Mouse (Mus musculus) liver, embryonic 11.5 days (tissue): ENCODE measurements around the gene Arhgef25. TPM values are rescaled to one million over a fixed set of nuclear protein-coding genes. Genes with fewer than 3 reads are reported as not detected.
"Not testable (repeated sequence)": the region's sequence is repeated elsewhere in the genome, so short reads cannot be mapped to it uniquely, and the experiment has no call there.

ENCODE experiments used
- ATAC-seq: fragments of 200-750 bp; cut with Nextera tagmentation; replicated peaks from 2 replicates; pipeline ENCODE4 v1.8.0; 2017; ENCODE audit warnings: moderate number of reproducible peaks, mild to moderate bottlenecking, moderate TSS enrichment, moderate library complexity; ENCODE audit not compliant: low FRiP score
- DNase-seq: peaks from one replicate; pipeline ENCODE4 v3.0.0-alpha.2; 2017; ENCODE audit warnings: low spot score
- H3K27ac ChIP-seq: fragments of 300-500 bp; sonication (generic); 2 replicates; pipeline ENCODE4 v1.5.1; 2014; ENCODE audit warnings: mild to moderate bottlenecking, low read depth, low read length, control low read depth
- H3K27me3 ChIP-seq: fragments of 300-500 bp; sonication (generic); replicated peaks from 2 replicates; pipeline ENCODE4 v1.6.1; 2014; ENCODE audit warnings: low read length, mixed read lengths; ENCODE audit not compliant: control insufficient read depth, insufficient read depth
- H3K36me3 ChIP-seq: fragments of 300-500 bp; sonication (generic); 2 replicates; pipeline ENCODE4 v1.6.1; 2014; ENCODE audit warnings: mild to moderate bottlenecking, low read length, moderate library complexity, mixed read lengths; ENCODE audit not compliant: control insufficient read depth, insufficient read depth
- H3K4me1 ChIP-seq: fragments of 300-500 bp; sonication (generic); replicated peaks from 2 replicates; pipeline ENCODE4 v1.6.1; 2014; ENCODE audit warnings: low read length, mixed read lengths; ENCODE audit not compliant: control insufficient read depth, insufficient read depth
- H3K4me2 ChIP-seq: fragments of 300-500 bp; sonication (generic); 2 replicates; pipeline ENCODE4 v1.6.1; 2014; ENCODE audit warnings: mild to moderate bottlenecking, control low read depth, moderate library complexity
- H3K4me3 ChIP-seq: fragments of 300-500 bp; sonication (generic); 2 replicates; pipeline ENCODE4 v1.5.1; 2014; ENCODE audit warnings: low read depth, low read length, control low read depth
- H3K9ac ChIP-seq: fragments of 300-500 bp; sonication (generic); 2 replicates; pipeline ENCODE4 v1.6.1; 2014; ENCODE audit warnings: low read depth, low read length, control low read depth
- H3K9me3 ChIP-seq: fragments of 300-500 bp; sonication (generic); 2 replicates; pipeline ENCODE4 v1.6.1; 2016; ENCODE audit warnings: low read length, inconsistent platforms, mixed read lengths; ENCODE audit not compliant: control insufficient read depth
- WGBS: fragments of 180-500 bp; shearing (Covaris S2); extraction: QIAGEN DNeasy Blood & Tissue Kit; methylation state at CpG from one replicate; pipeline ENCODE4 v1.1.7; 2014; 5-methylcytosine and 5-hydroxymethylcytosine counted together
- polyA plus RNA-seq: library from polyadenylated mRNA; unstranded; fragments of >200 nt; fragmentation: Nextera tagmentation; extraction: Ambion mirVana; gene quantifications from 2 replicates; pipeline ENCODE4 v1.2.1, GENCODE M21; 2014

The Arhgef25 gene
- polyA plus RNA-seq, 1 experiment from 2014 or later: 30.2 TPM

GRCm38 (mm10) chr10:127140971-127141370 lies 48.9 kb downstream of the Arhgef25 start:
- Histone ChIP-seq H3K4me2 (no peak overlapping the region), H3K4me3 (no peak overlapping the region), H3K36me3 (no peaks in the 10 kb centered on the region), H3K9me3 (no peaks in the 10 kb centered on the region), H3K9ac (no peak overlapping the region), H3K27ac (no peak overlapping the region), H3K27me3 (no peaks in the 10 kb centered on the region), H3K4me1 (peaks cover 17% of the 10 kb centered on the region)
- ATAC-seq (no peak), DNase-seq (no peak)
- WGBS: 80% methylated on average over 11 of the region's 11 CpGs

GRCm38 (mm10) chr10:127138328-127139141 lies 51.3 kb downstream of the Arhgef25 start:
- H3K4me1 ChIP-seq: peaks cover 23% of the 10 kb centered on the region
- H3K27ac ChIP-seq: no peak overlapping the region
- no peak overlapping the region for H3K9ac ChIP-seq
- ATAC-seq (no peak), DNase-seq (no peak)
- H3K4me3 ChIP-seq: no peak overlapping the region
- H3K36me3 ChIP-seq: no peaks in the 10 kb centered on the region
- H3K9me3 ChIP-seq: no peaks in the 10 kb centered on the region
- WGBS: 76% methylated on average over 18 of the region's 18 CpGs
- no peaks in the 10 kb centered on the region for H3K27me3 ChIP-seq
- H3K4me2 ChIP-seq: no peak overlapping the region

GRCm38 (mm10) chr10:127137896-127138295 lies 52.0 kb downstream of the Arhgef25 start:
- DNase-seq (no peak), ATAC-seq (no peak)
- Histone ChIP-seq H3K27ac (no peak overlapping the region), H3K27me3 (no peaks in the 10 kb centered on the region), H3K4me2 (no peak overlapping the region), H3K9me3 (no peaks in the 10 kb centered on the region), H3K9ac (no peak overlapping the region), H3K36me3 (no peaks in the 10 kb centered on the region), H3K4me3 (no peak overlapping the region), H3K4me1 (peaks cover 23% of the 10 kb centered on the region)
- WGBS: 75% methylated on average over 3 of the region's 3 CpGs

- H3K36me3 ChIP-seq: no peaks in the 10 kb centered on the region
- H3K4me3 ChIP-seq: no peak overlapping the region
- no peak overlapping the region for H3K4me2 ChIP-seq
- no peak overlapping the region for H3K9ac ChIP-seq
- 64% methylated on average over 4 of the region's 4 CpGs for WGBS
- H3K4me1 ChIP-seq: peaks cover 23% of the 10 kb centered on the region
- DNase-seq (no peak), ATAC-seq (no peak)
- H3K27me3 ChIP-seq: no peaks in the 10 kb centered on the region
- H3K9me3 ChIP-seq: no peaks in the 10 kb centered on the region
- H3K27ac ChIP-seq: no peak overlapping the region
Observed at GRCm38 (mm10) chr10:127136510-127136909, 53.4 kb downstream of the Arhgef25 start.

DNA sequence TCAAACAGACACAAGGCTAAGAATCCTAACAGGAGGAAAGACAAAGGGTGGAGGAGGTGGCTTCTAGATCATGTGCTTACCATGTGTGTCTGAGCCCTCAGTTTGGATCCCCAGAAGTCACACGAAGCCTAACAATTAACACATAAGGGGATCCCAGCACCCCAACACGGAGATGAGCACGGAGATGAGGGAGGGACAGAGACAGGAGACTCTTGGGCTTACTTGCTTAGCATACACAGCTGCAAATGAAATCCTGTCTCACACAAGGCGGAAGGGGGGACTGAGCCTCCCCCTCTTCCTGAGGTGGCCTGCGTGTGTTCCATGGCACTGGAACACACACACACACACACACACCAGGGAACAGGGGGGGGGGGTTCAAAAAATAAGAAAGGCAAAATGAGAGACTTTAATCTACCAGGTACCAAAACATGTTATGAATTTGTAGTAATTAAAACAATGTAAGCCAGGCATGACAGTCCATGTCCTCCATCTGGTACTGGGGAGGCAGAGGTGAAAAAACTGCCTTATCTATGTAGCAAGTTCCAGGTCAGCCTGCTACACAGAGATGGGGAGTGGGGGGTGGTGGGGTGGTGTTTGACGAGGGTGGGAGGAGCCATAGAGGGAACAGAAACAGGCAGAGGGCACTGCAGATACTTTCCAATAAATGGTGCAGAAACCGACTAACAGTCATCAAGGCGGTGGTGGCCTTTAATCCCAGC lies 54.6 kb downstream of the Arhgef25 start:
- no peaks in the 10 kb centered on the region for H3K36me3 ChIP-seq
- H3K9me3 ChIP-seq: no peaks in the 10 kb centered on the region
- peak overlapping the region; percentile 44 for H3K9ac ChIP-seq
- no peaks in the 10 kb centered on the region for H3K27me3 ChIP-seq
- H3K4me1 ChIP-seq: peaks cover 23% of the 10 kb centered on the region
- peak; percentile 93 for ATAC-seq
- peak; percentile 59 for DNase-seq
- 33% methylated on average over 8 of the region's 8 CpGs for WGBS
- peak overlapping the region; percentile 46; the same call in 1 of the 2 replicates for H3K4me2 ChIP-seq
- no peak overlapping the region for H3K4me3 ChIP-seq
- H3K27ac ChIP-seq: peak overlapping the region; percentile 73

DNA sequence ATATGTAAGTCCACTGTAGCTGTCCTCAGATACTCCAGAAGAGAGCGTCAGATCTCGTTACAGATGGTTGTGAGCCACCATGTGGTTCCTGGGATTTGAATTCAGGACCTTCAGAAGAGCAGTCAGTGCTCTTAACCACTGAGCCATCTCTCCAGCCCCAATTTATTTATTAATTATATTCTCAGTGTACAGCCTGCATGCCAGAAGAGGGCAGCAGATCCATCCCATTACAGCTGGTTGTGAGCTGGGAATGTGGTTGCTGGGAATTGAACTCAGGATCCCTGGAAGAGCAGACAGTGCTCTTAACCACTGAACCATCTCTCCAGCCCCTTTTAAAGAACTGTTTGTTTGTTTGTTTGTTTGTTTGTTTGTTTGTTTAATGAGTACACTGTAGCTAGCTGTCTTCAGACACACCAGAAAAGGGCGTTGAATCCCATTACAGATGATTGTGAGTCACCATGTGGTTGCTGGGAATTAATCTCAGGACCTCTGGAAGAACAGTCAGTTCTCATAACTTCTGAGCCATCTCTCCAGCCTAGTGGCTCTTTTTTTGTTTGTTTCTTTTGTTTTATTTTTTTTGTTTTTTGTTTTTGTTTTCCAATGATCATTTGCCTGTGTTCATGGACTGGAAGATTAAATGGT lies 55.4 kb downstream of the Arhgef25 start:
- 90% methylated on average over 3 of the region's 3 CpGs for WGBS
- not testable (repeated sequence) for H3K36me3 ChIP-seq, H3K27me3 ChIP-seq, H3K4me3 ChIP-seq, H3K9me3 ChIP-seq, H3K4me2 ChIP-seq, DNase-seq, H3K9ac ChIP-seq, ATAC-seq, H3K27ac ChIP-seq
- H3K4me1 ChIP-seq: peaks cover 23% of the 10 kb centered on the region

Other genes with a start within 250 kb of the Arhgef25 start
- 37.4 and 42.2 TPM in 2 replicates for gene Ctdsp2, start 211.4 kb downstream of the Arhgef25 start, polyA plus RNA-seq
- 0.10 and 0.13 TPM in 2 replicates for gene Avil, start 189.4 kb downstream of the Arhgef25 start, polyA plus RNA-seq
- gene Tsfm, start 159.2 kb downstream of the Arhgef25 start, polyA plus RNA-seq: 110 and 119 TPM in 2 replicates
- 54.1 and 58.1 TPM in 2 replicates for gene Mettl1, start 148.7 kb downstream of the Arhgef25 start, polyA plus RNA-seq
- gene Eef1akmt3, start 148.6 kb downstream of the Arhgef25 start, polyA plus RNA-seq: 0.11 and 0.23 TPM in 2 replicates
- gene Cyp27b1, start 141.8 kb downstream of the Arhgef25 start, polyA plus RNA-seq: not detected in 2 replicates
- 0.38 TPM in 2 replicates for gene March9, start 129.9 kb downstream of the Arhgef25 start, polyA plus RNA-seq
- 1,533 and 1,539 TPM in 2 replicates for gene Cdk4, start 126.5 kb downstream of the Arhgef25 start, polyA plus RNA-seq
- gene Tspan31, start 119.8 kb downstream of the Arhgef25 start, polyA plus RNA-seq: 112 and 121 TPM in 2 replicates
- 2.2 and 2.3 TPM in 2 replicates for gene Agap2, start 114.8 kb downstream of the Arhgef25 start, polyA plus RNA-seq
- 51.2 and 54.7 TPM in 2 replicates for gene Os9, start 69.0 kb downstream of the Arhgef25 start, polyA plus RNA-seq
- 21.6 and 26.3 TPM in 2 replicates for gene B4galnt1, start 24.9 kb downstream of the Arhgef25 start, polyA plus RNA-seq
- 3.6 and 5.2 TPM in 2 replicates for gene Slc26a10, start 9.4 kb downstream of the Arhgef25 start, polyA plus RNA-seq
- 64.0 and 70.8 TPM in 2 replicates for gene Dtx3, start 5.6 kb upstream of the Arhgef25 start, polyA plus RNA-seq
- gene Pip4k2c, start 21.5 kb upstream of the Arhgef25 start, polyA plus RNA-seq: 43.1 and 43.4 TPM in 2 replicates
- gene Kif5a, start 73.3 kb upstream of the Arhgef25 start, polyA plus RNA-seq: 1.3 and 1.4 TPM in 2 replicates
- gene Dctn2, start 76.3 kb upstream of the Arhgef25 start, polyA plus RNA-seq: 135 TPM in 2 replicates
- 14.2 and 19.0 TPM in 2 replicates for gene Mbd6, start 98.9 kb upstream of the Arhgef25 start, polyA plus RNA-seq
- 249 and 257 TPM in 2 replicates for gene Mars, start 121.7 kb upstream of the Arhgef25 start, polyA plus RNA-seq
- gene Arhgap9, start 131.9 kb upstream of the Arhgef25 start, polyA plus RNA-seq: 22.0 and 24.4 TPM in 2 replicates
- 2.1 and 2.2 TPM in 2 replicates for gene Gli1, start 151.9 kb upstream of the Arhgef25 start, polyA plus RNA-seq
- 0.04 and 0.09 TPM in 2 replicates for gene Inhbe, start 164.3 kb upstream of the Arhgef25 start, polyA plus RNA-seq
- gene Inhbc, start 180.3 kb upstream of the Arhgef25 start, polyA plus RNA-seq: 1.1 and 1.4 TPM in 2 replicates
- 25.4 and 33.8 TPM in 2 replicates for gene R3hdm2, start 190.2 kb upstream of the Arhgef25 start, polyA plus RNA-seq